Mouse (Mus musculus): ENCODE results near the gene Gmds. TPM values are rescaled to one million over a fixed set of nuclear protein-coding genes. Genes with fewer than 3 reads are reported as not detected.

Gene Gmds
- 28.5 and 31.9 TPM in 2 replicates for total RNA-seq (2017)

- ATAC-seq (replicated peaks in 1 of 2; ENCODE audit: insufficient read depth in 1 of 2, low FRiP score in 2 of 2, low TSS enrichment in 1 of 2, low read depth in 1 of 2, poor library complexity in 2 of 2, severe bottlenecking in 2 of 2) = peak; percentile 92 to 97
Measured at GRCm38 (mm10) chr13:32338513-32339365, at the start of gene Gmds. Gene Gmds (minus strand): TSS chr13:32338740.

GRCm38 (mm10) chr13:32385421-32386092 lies 47.0 kb upstream of the Gmds start:
- ATAC-seq (replicated peaks in 1 of 2; ENCODE audit: insufficient read depth in 1 of 2, low FRiP score in 2 of 2, low TSS enrichment in 1 of 2, low read depth in 1 of 2, poor library complexity in 2 of 2, severe bottlenecking in 2 of 2) = no peak

GRCm38 (mm10) chr13:32382227-32383010 lies 43.9 kb upstream of the Gmds start:
- no peak for ATAC-seq (replicated peaks in 1 of 2; ENCODE audit: insufficient read depth in 1 of 2, low FRiP score in 2 of 2, low TSS enrichment in 1 of 2, low read depth in 1 of 2, poor library complexity in 2 of 2, severe bottlenecking in 2 of 2)

GRCm38 (mm10) chr13:32378634-32379033 lies 40.1 kb upstream of the Gmds start:
- peak; percentile 45 to 75; a peak in 1 of 4 replicates for ATAC-seq (replicated peaks in 1 of 2; ENCODE audit: insufficient read depth in 1 of 2, low FRiP score in 2 of 2, low TSS enrichment in 1 of 2, low read depth in 1 of 2, poor library complexity in 2 of 2, severe bottlenecking in 2 of 2)

GRCm38 (mm10) chr13:32372531-32372883 lies 34.0 kb upstream of the Gmds start:
- no peak for ATAC-seq (replicated peaks in 1 of 2; ENCODE audit: insufficient read depth in 1 of 2, low FRiP score in 2 of 2, low TSS enrichment in 1 of 2, low read depth in 1 of 2, poor library complexity in 2 of 2, severe bottlenecking in 2 of 2)

- no peak for ATAC-seq (replicated peaks in 1 of 2; ENCODE audit: insufficient read depth in 1 of 2, low FRiP score in 2 of 2, low TSS enrichment in 1 of 2, low read depth in 1 of 2, poor library complexity in 2 of 2, severe bottlenecking in 2 of 2)
Measured at GRCm38 (mm10) chr13:32371874-32372530, 33.5 kb upstream of the Gmds start.

GRCm38 (mm10) chr13:32370751-32371150 lies 32.2 kb upstream of the Gmds start:
- ATAC-seq (replicated peaks in 1 of 2; ENCODE audit: insufficient read depth in 1 of 2, low FRiP score in 2 of 2, low TSS enrichment in 1 of 2, low read depth in 1 of 2, poor library complexity in 2 of 2, severe bottlenecking in 2 of 2) = no peak

GRCm38 (mm10) chr13:32370135-32370534 lies 31.6 kb upstream of the Gmds start:
- ATAC-seq (replicated peaks in 1 of 2; ENCODE audit: insufficient read depth in 1 of 2, low FRiP score in 2 of 2, low TSS enrichment in 1 of 2, low read depth in 1 of 2, poor library complexity in 2 of 2, severe bottlenecking in 2 of 2) = no peak

GRCm38 (mm10) chr13:32337735-32338512 lies 616 bp downstream of the Gmds start:
- peak in 1 of 2 experiments; percentile 23; a peak in 2 of 4 replicates for ATAC-seq (replicated peaks in 1 of 2; ENCODE audit: insufficient read depth in 1 of 2, low FRiP score in 2 of 2, low TSS enrichment in 1 of 2, low read depth in 1 of 2, poor library complexity in 2 of 2, severe bottlenecking in 2 of 2)

GRCm38 (mm10) chr13:32318309-32318708 lies 20.2 kb downstream of the Gmds start:
- no peak for ATAC-seq (replicated peaks in 1 of 2; ENCODE audit: insufficient read depth in 1 of 2, low FRiP score in 2 of 2, low TSS enrichment in 1 of 2, low read depth in 1 of 2, poor library complexity in 2 of 2, severe bottlenecking in 2 of 2)

- no peak for ATAC-seq (replicated peaks in 1 of 2; ENCODE audit: insufficient read depth in 1 of 2, low FRiP score in 2 of 2, low TSS enrichment in 1 of 2, low read depth in 1 of 2, poor library complexity in 2 of 2, severe bottlenecking in 2 of 2)
Measured at GRCm38 (mm10) chr13:32317354-32317753, 21.2 kb downstream of the Gmds start.

GRCm38 (mm10) chr13:32312663-32313062 lies 25.9 kb downstream of the Gmds start:
- ATAC-seq (replicated peaks in 1 of 2; ENCODE audit: insufficient read depth in 1 of 2, low FRiP score in 2 of 2, low TSS enrichment in 1 of 2, low read depth in 1 of 2, poor library complexity in 2 of 2, severe bottlenecking in 2 of 2) = peak; percentile 78 to 80; a peak in 3 of 4 replicates

GRCm38 (mm10) chr13:32311476-32311875 lies 27.1 kb downstream of the Gmds start:
- no peak for ATAC-seq (replicated peaks in 1 of 2; ENCODE audit: insufficient read depth in 1 of 2, low FRiP score in 2 of 2, low TSS enrichment in 1 of 2, low read depth in 1 of 2, poor library complexity in 2 of 2, severe bottlenecking in 2 of 2)

- no peak for ATAC-seq (replicated peaks in 1 of 2; ENCODE audit: insufficient read depth in 1 of 2, low FRiP score in 2 of 2, low TSS enrichment in 1 of 2, low read depth in 1 of 2, poor library complexity in 2 of 2, severe bottlenecking in 2 of 2)
Measured at GRCm38 (mm10) chr13:32298456-32298855, 40.1 kb downstream of the Gmds start.

GRCm38 (mm10) chr13:32297398-32297797 lies 41.1 kb downstream of the Gmds start:
- ATAC-seq (replicated peaks in 1 of 2; ENCODE audit: insufficient read depth in 1 of 2, low FRiP score in 2 of 2, low TSS enrichment in 1 of 2, low read depth in 1 of 2, poor library complexity in 2 of 2, severe bottlenecking in 2 of 2) = peak; percentile 56 to 71; a peak in 2 of 4 replicates

- ATAC-seq (replicated peaks in 1 of 2; ENCODE audit: insufficient read depth in 1 of 2, low FRiP score in 2 of 2, low TSS enrichment in 1 of 2, low read depth in 1 of 2, poor library complexity in 2 of 2, severe bottlenecking in 2 of 2) = no peak
Measured at GRCm38 (mm10) chr13:32294416-32295195, 43.9 kb downstream of the Gmds start.

Measured in hematopoietic stem cell, adult 5-6 weeks (primary cell).